Mouse (Mus musculus): ENCODE results near the gene Olfr1396.

DNA sequence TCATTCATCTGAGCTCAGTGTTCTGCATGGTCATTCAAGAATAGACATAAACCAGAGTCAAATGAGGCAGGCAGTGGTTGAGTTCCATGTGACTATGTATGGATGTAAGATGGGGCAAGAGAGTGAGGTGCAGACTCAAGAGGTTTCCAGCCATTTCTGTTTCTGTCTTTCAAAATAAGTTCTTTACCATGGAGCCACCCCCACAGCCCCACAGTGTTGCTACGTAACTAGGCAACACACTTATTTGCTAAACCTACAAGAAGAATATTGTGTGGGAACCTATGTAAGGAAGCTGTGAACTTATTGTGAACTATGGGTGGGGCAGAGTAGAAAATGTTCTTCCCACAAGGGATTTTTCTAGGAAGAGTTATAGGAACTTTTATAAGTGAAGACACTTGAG, 31.5 kb downstream of the Olfr1396 start:
- no peak for TF ChIP-seq CTCF (IDR thresholded peaks at IDR 0.05; ENCODE audit: borderline replicate concordance, extremely low read depth, insufficient read depth, insufficient read length)
- no peak for TF ChIP-seq POLR2A (IDR thresholded peaks at IDR 0.05; ENCODE audit: borderline replicate concordance, extremely low read depth, insufficient read depth, insufficient read length, poor library complexity, severe bottlenecking)
